Mouse (Mus musculus): ENCODE measurements around the gene Nifk.
A peak's percentile ranks its signal among the peaks of the same experiment; 100 is the strongest.

Gene Nifk

DNA sequence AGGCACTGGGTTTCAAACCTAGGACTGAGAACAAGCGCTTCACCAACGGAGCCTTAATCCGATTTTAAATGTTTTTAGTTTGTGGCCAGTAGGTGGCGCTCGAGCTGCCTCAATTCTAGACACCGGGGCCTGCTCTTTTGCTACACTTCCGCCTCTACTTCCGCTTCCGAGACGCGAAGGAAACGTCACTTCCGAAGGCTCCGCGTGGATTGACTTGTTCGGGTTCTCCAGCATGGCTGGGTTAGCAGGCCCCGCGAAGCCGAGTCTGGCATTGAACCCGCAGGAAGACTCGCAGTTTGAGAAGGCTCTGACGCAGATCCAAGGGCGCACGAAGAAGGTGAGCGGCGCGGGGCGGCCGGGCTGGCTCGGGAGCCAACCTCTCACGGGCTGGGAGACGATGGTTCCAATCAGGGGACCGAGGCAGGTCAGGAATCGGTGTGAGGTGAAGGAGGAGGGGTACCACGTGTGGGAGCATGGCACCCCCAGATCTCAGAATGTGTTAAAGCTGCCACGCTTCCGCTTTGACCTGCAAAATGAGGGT, at the start of gene Nifk:
Nifk (plus strand) TSS at position 179 of the 541 bp plus-strand sequence.
- DNase-seq (ENCODE audit: low read depth, low spot score) = peak; percentile 88

DNA sequence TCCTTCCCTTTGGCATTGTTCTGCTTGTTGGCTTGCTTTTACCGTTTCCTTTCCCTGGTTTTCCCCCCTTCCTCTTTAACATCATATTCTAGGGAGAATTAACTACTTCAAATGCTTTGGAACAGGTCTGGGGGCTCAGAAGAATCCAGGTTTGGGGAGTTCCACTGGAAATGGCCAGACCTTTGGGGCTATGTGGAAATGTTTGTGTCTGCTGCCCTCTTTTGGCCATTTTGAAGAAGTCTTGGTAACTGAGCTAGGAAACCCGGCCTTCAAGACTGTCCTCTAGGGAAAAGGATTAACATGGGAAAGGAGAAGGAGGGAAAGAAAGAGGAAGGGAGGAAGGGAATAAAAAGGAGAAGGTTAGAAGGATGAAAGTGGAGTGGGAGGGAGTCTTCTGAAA, 46.5 kb upstream of the Nifk start:
- peak; percentile 6 for DNase-seq (ENCODE audit: low read depth, low spot score)

DNA sequence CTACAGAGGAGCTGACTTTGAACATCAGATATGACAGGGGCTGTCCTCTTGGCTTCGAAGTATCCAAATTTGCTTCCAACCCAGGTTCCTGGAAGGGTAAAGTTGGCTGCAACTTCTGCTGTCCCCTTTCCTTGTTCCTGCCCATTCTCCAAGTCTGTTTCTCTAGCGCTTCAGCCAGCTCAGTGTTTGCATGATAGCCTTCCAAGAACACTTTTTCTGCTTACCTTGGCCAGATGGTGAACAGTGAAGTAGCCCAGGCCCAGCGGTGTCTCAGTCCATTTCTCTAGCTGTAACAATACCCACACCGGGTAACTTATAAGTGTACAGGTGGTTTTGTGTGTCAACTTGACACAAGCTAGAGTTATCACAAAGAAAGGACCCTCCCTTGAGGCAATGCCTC, 29.3 kb upstream of the Nifk start:
- DNase-seq (ENCODE audit: low read depth, low spot score) = no peak

DNA sequence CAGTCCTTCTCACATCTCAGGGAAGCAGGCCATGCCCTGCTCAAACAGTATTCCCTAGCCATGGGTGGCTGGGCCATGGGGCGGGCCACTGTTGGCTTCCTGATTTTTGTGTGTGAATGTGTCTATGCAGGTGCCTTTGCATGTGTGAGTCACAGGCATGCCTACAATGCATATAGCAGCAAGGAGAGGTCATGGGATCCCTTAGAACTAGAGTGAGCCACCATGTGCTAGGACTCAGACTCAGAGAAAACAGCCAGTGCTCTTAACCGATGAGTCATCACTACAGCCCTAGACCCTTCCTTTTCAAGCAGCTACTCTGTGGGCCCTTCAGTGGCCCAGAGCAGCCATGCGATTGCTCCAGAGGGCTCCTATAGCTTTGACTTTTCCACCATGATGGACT, 27.4 kb upstream of the Nifk start:
- no peak for DNase-seq (ENCODE audit: low read depth, low spot score)

DNA sequence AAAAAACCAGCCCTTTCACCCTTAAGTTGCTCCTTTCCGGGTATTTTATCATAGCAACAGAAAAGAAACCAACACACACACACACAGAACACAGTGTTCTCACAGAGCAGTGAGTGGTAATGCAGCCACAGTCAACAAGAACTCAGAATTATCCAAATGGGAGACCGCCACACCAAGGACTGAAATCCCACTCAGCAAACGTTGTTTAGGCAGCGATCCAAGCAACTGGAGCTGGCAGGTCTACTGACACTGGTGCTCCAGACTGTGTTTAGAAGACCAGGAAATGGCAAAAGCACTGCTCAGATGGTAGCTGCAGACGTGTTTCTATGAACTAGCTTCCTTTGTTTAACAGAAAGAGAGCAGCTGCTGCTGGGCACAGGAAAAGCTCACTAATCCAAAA, 26.8 kb upstream of the Nifk start:
- no peak for DNase-seq (ENCODE audit: low read depth, low spot score)

DNA sequence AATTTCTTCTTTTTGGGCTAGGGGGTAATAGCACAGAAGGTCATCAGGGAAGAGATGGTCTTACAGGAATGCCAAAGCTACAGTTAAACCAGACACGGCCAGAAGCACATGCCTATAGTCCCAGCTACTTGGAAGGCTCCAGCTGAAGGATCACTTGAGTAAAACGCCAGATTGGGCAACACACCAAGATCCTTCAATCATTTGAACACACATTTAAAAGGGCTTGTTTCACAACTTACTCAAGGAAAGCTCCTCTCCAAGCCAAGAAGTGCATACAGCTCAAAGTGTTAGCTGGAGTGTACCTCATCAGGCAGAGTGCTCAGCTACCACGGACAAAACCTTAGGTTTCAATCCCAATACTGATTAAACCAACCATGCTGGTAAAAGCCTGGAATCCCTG, 25.0 kb upstream of the Nifk start:
- DNase-seq (ENCODE audit: low read depth, low spot score) = no peak

DNA sequence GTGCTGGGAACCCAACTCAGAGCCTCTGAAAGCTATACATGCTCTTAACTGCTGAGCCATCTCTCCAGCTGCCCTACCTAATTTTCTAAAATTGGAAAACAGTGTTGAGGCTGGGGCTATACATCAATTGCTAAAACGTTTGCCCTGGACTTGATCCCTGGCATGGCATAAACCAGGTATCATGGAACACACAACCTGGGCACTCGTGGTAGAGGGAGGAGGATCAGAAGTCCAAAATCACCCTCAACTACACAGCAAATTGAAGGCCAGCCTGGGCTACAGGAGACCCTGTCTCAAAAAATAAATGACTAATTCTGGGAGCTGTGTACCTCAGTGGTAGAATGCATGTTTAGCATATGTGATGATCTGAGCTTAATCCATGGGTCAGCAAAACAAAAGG, 23.9 kb upstream of the Nifk start:
- no peak for DNase-seq (ENCODE audit: low read depth, low spot score)

DNA sequence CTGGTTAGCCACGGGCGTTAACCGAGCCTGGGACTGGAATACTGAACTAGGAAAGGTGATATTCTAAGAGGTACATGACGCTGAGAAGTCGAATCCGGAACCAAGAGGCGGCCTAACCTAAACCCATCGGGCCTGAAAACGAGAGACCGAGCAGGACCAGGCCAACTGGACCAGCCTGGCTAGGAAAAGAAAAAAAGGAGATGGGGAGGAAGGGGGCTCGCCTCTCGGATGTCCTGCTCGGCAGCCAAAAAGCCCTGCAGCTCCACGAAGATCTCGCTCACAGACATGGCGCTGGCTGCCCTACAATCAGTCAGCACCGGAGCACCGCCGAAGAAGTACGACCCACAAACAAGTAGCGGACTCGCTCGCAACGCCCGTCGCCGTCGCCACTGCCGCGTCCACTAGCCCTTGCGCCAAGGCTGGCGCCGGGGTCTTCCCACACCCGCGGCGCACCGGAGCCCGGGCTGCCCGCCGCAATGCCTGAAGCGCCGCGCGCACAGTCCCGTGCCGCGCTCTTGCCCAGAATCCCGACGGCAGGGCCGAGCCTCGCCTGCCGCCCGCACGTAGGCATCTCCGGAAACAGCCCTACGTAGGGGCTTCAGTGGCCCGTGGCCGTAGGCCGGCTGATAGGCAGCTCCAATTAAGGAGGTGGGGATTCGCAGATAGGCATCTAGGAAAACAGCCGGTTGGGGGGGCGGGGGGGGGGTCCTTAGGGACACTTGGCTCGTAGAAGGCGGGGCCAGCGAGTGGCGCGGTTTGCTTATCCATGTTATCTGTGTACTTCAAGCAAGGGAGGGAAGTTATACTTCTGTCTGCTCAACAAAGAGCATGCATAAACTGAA, 10.6 kb upstream of the Nifk start:
- DNase-seq (ENCODE audit: low read depth, low spot score) = peak; percentile 80

DNA sequence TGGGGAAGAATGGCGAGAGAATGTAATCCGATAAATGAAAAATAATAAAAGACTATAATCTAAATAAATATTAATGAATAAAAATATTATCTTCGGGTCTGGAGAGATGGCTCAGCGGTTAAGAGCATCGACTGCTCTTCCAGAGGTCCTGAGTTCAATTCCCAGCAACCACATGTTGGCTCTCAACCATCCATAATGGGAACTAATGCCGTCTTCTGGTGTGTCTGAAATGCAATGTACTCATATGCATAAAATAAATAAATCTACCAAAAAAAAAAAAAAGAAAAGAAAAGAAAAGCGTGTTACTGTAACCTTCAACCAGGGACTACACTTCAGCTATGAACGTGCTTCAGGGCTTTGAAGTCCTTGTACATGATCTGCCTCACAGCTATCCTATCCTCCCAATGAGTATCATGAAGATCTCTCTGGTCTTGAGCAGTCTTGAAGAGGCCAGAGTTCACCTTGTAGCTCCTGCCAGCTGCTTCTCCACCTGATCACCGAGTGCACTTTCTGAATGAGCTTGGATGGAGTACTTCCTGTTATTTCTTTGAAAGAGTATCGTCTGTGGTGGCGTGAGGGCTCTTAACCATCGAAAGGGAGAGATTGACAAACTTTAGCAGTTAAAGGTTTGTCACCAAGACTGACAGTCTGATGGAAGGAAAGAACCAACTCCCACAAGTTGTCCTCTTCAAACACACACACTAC, 9.9 kb upstream of the Nifk start, which contains the start of gene Tsn:
Tsn (minus strand) TSS at position 118 of the 705 bp plus-strand sequence.
- DNase-seq (ENCODE audit: low read depth, low spot score) = no peak

DNA sequence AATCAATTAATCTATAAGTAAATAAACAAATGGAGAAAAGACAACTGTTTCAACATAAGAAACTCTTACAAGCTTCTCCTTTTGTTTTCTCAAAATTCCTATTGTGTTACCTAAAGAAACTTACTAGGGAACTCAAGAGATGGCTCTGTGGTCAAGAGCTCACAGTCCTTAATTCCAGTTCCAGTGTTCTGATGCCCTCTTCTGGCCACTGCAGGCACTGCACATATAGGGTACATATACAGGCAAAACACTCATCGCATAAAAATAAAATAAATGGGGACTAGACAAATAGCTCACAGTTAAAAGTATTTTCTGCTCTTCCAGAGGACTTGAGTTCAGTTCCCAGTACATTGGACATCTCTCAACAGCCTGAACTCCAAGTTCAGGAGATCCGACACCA, 943 bp upstream of the Nifk start:
- no peak for DNase-seq (ENCODE audit: low read depth, low spot score)

DNA sequence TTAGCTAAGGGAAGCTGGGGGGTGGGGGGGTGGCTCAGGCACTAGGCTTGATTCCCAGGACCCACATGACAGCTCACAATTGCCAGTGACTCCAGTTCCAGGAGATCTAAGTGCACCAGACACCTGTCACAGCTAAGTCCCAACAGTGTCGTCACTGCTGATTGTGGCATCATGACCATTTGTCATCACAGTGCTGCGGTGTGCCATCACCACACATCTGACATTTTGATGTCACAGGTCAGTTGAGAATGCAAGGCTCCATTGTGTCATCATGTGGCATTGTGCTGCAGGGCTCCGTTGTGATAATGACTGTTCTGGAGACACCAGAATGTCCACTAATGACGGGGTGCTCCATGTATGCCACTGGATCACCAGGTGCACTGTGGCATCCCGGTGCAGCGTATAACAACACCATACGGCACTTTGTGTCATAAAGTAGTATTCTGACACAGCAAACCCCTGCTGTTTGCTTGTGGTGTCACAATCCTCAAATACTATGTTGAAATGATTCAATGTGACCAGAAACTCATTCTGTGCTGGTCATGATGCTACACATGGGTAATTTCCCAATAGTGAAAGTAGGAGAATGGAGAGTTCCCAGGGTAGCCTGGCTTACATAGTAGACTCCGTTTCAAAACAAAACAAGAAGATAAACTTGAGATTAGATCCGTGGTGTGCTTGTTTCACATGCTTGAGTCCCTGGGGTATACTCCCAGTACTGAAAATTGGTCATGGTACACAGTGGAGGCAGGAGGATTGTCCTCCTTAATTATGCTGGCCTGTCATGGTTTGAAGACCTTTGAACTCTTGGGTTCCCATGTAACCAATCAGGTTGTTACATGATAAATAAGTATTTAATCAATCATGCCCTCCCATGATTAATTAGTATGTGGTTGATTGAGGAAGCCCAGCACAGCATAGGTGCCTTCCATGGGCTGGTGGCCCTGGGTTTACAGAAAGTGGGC, 13.4 kb downstream of the Nifk start:
- no peak for DNase-seq (ENCODE audit: low read depth, low spot score)

DNA sequence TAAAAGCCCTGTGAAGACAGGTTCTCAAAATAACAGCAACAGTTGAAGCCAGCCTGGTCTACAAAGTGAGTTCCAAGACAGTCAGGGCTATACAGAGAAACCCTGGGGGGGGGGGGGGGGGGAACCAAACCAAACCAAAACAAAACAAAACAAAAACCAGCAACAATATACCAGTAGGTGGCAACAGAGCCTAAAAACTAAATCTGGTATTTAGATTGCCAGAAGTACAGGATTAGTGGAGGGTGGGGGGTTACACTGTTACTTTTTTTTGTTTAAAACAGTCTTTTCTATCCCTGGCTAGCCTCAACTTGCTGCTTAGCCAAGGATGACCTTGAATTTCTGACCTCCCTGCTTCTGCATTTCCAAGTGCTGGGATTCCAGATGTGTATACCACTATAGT, 14.2 kb downstream of the Nifk start:
- no peak for DNase-seq (ENCODE audit: low read depth, low spot score)

DNA sequence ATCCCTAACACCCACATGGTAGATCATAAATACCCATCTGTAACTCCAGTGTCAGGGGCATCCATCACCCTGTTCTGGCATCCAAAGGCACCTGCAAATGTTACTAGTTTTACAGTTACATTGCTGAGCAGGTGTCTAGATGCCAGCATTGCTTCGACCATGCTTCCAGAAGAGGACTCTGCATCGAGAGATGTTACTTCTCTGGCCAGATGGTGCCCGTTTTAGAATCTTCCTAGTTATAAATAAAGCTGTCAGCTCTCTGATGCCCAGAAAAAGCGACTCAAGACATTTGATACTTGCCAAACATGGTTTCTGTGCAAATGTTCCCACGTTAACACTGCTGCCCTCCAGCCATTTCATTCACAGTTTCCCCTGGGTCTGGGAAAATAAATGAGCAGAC, 16.3 kb downstream of the Nifk start:
- no peak for DNase-seq (ENCODE audit: low read depth, low spot score)

DNA sequence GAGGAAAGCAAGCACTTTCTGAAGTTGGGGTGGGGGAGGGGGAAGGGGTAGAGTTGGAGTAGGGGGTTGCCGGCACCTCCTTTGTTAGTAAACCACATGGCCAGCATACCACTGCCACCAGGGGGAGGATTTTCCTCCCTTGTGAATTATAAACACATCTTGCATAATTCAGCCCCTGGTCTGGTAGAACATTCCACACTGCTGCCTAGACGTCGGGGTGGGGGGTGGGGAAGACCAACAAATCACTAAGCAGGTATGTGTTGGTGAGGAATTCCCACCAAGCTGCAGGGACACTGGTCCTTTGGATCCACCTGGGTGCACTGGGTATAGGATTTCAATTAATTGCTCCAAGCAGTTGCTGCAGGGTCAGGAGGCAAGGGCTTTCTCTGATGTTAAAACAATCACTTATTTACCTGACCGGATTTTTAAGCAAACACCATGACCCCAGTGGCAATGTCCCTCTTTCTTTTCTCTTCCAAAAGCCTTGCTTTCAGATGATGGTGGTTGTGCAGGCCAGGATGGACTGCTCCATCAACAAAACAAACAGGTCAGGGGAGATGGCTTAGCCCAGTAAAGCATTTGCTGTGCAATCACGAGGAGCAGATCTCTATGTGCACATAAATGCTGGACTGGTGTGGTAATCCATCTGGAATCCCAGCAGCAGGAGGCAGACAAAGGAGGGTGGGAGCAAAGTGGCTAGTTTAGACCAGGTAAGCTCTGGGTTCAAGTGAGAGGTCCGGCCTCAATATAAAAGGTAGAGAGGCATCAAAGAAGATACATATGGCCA, 22.2 kb downstream of the Nifk start:
- no peak for DNase-seq (ENCODE audit: low read depth, low spot score)

DNA sequence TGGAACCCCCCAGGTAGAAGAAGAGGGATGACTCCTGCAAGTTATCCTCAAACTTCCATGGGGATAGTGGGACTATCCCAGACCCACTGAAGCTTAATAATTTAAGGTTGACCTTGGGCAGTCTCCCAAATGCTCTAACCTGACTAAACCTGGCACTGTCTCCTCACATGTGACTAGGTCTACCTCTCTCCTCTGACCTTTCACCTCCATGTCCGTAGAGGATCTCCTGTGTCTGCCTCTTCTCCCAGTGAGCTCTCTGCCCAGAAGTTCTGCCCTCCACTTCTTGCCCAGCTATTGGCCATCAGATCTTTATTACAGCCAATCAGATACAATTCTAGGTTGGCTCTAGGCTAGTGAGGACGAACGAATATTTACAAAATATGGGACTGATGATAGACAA, 28.3 kb downstream of the Nifk start:
- DNase-seq (ENCODE audit: low read depth, low spot score) = no peak

DNA sequence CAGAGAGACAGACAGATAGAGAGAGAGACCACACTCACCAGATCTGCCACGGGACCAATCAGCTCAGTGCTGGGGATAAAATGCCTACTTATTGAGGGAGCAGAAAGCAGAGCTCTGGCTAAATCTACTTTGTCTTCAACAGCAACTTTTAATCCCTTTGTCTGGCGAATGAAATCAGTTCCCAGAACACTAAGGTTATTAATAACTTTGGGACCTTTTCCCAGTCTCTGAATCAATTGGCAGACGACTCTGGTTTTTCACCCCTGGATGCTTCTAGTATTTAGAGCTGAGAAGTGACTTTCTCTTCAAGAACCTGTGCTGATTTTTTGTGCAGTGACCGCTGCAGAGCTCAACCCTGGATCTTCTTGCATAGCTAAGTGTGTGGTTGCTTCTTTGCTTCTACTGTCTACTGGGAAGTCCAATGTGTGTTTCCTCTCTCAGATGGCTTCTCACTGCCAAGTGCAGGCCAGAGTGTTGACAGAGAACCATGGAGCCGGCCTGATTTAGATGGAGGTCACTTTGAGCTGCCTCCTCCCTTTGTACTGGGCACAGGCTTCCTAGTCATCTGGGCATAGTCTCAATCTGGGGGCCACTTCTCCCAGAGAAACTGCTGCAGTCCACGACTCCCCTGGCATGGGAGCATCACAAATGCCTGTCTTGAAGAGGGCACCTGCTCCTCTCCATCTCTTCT, 37.6 kb downstream of the Nifk start:
- no peak for DNase-seq (ENCODE audit: low read depth, low spot score)

DNA sequence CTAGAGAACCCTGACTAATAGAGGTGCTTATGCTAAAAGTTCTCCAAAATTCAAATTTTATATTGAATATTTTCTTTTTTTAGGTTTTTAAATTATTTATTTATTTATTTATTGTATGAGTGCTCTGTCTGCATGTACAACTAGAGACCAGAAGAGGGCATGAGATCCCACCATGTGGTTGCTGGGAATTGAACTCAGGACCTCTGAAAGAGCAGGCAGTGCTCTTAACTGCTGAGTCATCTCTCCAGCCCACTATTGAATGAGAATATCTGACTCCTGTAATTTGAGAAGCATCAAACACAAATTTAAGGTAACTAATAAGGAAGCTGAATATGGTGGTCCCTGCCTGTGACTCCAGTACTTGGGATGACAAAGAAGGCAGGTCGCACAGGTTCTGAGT, 46.3 kb downstream of the Nifk start:
- no peak for DNase-seq (ENCODE audit: low read depth, low spot score)

DNA sequence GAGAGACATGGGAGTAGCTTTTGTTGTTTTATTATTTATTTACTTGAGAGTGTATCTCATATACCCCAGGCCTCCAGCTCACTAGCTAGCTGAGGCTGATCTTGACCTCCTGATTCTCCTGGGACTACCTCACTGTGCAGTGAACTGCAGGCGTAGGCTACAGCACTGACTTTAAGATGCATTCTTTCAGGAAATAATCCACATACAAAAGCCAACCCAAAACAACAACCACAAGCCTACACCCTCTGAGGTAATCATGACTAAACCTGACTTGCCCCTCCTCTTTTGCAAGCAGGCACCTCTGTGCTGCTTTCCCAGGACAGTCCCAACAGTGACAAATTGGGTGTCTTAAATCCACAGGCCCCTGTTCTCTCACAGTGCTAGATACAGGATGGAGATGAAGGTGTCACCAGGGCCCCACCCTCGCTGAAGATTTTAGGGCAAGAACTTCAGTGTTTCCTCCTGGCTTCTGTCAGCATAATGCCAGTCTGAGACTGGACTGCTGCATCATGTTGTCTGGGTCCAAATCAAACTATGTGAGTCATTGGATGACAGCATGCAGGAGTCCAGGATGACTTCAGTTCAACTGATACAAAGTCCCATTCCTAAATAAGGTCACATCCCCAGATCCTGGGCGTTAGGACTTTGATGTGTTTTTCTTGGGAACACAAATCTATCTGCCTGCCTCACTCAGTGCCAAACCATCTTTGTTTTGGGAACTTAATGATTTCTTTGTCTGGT, 47.3 kb downstream of the Nifk start:
- DNase-seq (ENCODE audit: low read depth, low spot score) = no peak

DNA sequence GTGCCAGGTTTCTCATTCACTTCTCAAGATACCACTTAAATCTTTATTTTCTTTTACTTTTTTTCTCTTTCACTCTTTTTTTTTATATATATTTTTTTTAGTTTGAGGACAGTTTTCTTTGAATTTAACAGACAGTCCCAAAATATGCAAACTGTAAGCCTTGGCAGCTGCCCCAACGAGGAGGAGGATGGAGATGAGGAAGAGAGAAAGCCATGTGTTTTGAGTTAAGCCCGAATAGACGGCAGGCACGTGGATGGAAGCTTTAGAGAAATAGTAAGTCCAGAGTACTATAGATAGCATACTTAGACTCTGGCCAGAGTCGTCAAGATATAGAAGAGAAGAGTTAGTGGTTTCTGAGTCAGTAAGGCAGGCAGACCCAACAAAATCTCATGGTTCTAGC, 56.1 kb downstream of the Nifk start:
- DNase-seq (ENCODE audit: low read depth, low spot score) = no peak
